Mouse (Mus musculus): Measurements from ENCODE around the gene Rhou.

- TF ChIP-seq CTCF (IDR thresholded peaks at IDR 0.05; ENCODE audit: borderline replicate concordance, control insufficient read depth, extremely low read depth, insufficient read depth, low read length, poor library complexity) (no peak), POLR2A (IDR thresholded peaks at IDR 0.05; ENCODE audit: control insufficient read depth, extremely low read depth, insufficient read depth, low read length, poor library complexity) (no peak)
Observed at GRCm38 (mm10) chr8:123672648-123673047, 18.9 kb downstream of the Rhou start.

All from thymus, adult 2 months (tissue).